Mouse (Mus musculus) urinary bladder, postnatal 25 days (tissue): ENCODE measurements at regions not wholly inside any gene's neighbourhood (a gene's known extent, or its start where the extent isn't known, plus 50 kb on each side); places are given as distances from the start of the nearest gene placed in this dataset.

ENCODE experiments used
- DNase-seq: peaks from one replicate; pipeline ENCODE4 v3.0.0; 2022; ENCODE audit warnings: low spot score

- no peak for DNase-seq
These were observed 188.0 kb upstream of the Plppr1 start for GRCm38 (mm10) chr4:48871105-48871504.

DNA sequence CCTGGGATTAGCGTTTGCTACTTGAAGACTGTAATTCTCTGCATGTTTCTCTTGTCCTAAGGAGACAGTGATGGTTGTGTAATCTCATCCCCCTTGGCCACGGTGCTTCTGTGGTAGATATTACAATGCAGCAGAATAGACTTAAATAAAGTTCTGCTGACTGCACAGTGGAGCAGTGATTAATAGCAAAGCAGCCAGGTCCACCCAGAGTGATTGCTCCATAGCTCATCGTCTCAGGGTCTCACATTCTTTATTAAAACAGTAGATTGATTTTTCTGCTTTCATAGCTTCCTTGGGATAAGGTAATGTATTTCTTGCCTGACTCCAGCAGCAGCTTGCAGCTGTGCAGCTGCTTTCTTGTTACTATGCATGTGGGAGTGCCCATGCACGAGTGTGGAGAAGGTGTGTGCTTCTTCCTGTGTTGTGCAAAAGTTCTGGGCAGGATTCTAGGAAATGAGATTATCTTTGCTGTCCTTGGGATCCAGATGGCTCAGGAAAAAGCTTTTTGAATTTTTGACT, 169.9 kb upstream of the Plppr1 start:
- DNase-seq: no peak

DNA sequence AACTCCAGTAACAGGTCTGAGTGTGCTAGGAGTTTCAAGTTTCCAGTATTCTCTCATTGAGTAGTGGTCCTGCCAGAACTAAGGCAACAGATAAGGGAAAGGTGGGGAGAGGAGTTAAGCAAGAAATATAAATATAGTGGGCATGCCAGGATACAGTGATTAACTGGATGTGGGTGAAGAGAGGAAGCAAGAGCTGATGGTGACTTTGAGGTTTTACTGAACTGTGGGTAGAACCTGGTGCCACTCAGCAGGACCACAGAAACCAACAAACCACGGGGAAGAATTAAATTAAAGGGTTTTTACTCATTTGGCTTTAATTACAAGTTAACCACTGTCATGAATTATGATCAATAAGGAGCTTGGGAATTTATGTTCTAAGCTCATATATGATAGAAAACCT, 154.5 kb upstream of the Plppr1 start:
- no peak for DNase-seq

DNA sequence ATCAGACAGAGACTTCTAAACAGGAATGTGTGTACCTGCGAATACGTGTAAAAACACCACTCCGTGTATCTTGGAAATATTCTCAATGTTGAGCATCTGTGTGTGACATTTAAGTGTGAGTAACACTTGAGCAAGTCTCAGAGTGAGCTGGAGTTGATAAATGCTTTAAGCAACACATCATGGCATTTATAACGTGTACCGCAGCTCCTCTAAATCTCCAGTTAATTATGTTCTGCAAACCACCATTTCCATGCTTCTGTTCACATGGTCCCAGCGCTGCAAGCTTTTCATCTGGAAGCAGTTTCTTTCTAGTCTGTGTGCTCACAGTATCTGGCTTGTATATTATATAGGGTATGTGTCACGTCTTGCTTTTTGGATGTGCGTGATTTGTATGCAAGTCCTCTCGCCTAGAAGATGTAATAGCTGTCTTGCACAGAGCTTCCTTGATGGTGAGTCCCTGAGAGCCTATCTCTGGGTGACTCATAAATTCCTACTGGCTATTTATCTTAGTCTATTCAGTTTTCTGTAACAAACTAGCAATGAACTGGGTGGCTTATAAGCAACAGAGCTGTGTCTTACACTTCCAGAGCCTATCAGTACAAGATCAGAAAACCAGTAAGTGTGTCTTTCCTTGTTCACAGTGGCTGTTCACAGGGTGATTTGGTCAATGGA, 153.7 kb upstream of the Plppr1 start:
- no peak for DNase-seq

- DNase-seq: no peak
These were observed 149.9 kb upstream of the Plppr1 start for GRCm38 (mm10) chr4:48909161-48909560.

DNA sequence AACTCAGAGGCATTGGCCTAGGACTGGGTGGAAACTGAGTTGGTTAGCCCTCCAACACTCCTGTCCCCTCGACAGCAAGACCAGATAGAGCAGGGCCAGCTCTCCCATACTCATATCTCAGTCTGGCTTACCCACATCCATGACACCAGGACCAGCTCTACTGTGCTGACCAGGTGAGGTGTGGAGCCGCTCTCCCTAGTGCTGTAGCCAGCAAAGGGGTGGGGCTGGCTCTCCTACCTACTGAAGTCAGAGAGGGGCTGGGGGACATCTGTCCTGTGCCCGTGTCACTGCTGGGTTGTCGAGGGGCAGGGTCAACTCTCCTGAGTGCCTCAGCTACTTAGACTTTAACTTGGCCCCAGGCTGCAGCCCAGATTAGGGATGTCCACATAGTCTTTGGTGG, 145.8 kb upstream of the Plppr1 start:
- DNase-seq: no peak

- no peak for DNase-seq
These were observed 134.3 kb upstream of the Plppr1 start for GRCm38 (mm10) chr4:48924576-48925459.

GRCm38 (mm10) chr4:48938420-48938819, 120.7 kb upstream of the Plppr1 start:
- no peak for DNase-seq

GRCm38 (mm10) chr4:48938892-48939291, 120.2 kb upstream of the Plppr1 start:
- DNase-seq: no peak

DNA sequence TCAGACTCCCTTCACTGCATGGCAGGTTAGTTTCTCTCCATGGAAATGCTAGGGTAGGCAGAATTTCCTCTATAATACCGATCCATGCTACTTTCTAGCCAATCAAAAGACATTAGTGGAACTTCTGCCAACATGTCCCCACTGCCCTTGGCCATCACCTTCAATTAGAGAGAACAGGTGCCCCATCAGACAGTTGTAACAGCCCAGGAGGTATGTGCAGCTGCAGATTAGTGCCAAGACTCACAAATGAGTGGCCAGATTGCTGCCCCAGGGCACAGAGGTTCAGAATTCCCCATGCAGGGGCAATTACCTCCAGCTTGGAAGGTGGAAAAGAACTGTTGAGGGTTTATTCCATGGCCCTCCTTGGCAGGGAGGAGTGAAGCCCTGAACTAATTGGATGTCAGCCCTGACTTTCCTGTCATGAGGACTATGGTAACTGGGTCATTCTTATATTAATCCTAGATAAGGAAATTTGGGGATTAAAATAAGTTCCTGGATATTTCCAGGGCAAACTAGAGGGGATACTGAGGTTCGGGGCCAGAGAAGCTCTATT, 113.7 kb upstream of the Plppr1 start:
- no peak for DNase-seq

- DNase-seq: no peak
These were observed 106.1 kb upstream of the Plppr1 start for GRCm38 (mm10) chr4:48952965-48953364.

GRCm38 (mm10) chr4:48975810-48976209, 83.3 kb upstream of the Plppr1 start:
- no peak for DNase-seq

- DNase-seq: no peak
These were observed 67.1 kb upstream of the Plppr1 start for GRCm38 (mm10) chr4:48992021-48992420.
